Mouse (Mus musculus) midbrain, embryonic 16.5 days (tissue): ENCODE results near the gene Sap30. TPM values are rescaled to one million over a fixed set of nuclear protein-coding genes. Genes with fewer than 3 reads are reported as not detected.
A peak's percentile ranks its signal among the peaks of the same experiment; 100 is the strongest.
"Not testable (repeated sequence)": the region's sequence is repeated elsewhere in the genome, so short reads cannot be mapped to it uniquely, and the experiment has no call there.

Source experiments
- ATAC-seq: fragments of 200-750 bp; cut with Nextera tagmentation; 2 replicates; pipeline ENCODE4 v1.8.0; 2017; ENCODE audit warnings: moderate TSS enrichment
- H3K27ac ChIP-seq: fragments of 300-500 bp; sonication (generic); 2 replicates; pipeline ENCODE4 v1.5.1; 2014; ENCODE audit warnings: mild to moderate bottlenecking, low read length, mixed read lengths
- H3K27me3 ChIP-seq: fragments of 300-500 bp; sonication (generic); 2 replicates; pipeline ENCODE4 v1.6.1; 2014; ENCODE audit warnings: low read depth, low read length, mixed read lengths; ENCODE audit not compliant: control insufficient read depth, insufficient read depth
- H3K36me3 ChIP-seq: fragments of 300-500 bp; sonication (generic); 2 replicates; pipeline ENCODE4 v1.6.1; 2014; ENCODE audit warnings: mild to moderate bottlenecking, low read length, moderate library complexity, mixed read lengths; ENCODE audit not compliant: control insufficient read depth, insufficient read depth
- H3K4me1 ChIP-seq: fragments of 300-500 bp; sonication (generic); 2 replicates; pipeline ENCODE4 v1.6.1; 2014; ENCODE audit warnings: mild to moderate bottlenecking, low read length, mixed read lengths; ENCODE audit not compliant: control insufficient read depth, insufficient read depth
- H3K4me2 ChIP-seq: fragments of 300-500 bp; sonication (generic); 2 replicates; pipeline ENCODE4 v1.6.1; 2014; ENCODE audit warnings: mild to moderate bottlenecking, low read length, mixed read lengths
- H3K4me3 ChIP-seq: fragments of 300-500 bp; sonication (generic); 2 replicates; pipeline ENCODE4 v1.5.1; 2014; ENCODE audit warnings: low read depth, mild to moderate bottlenecking, low read length, moderate library complexity, mixed read lengths
- H3K9ac ChIP-seq: fragments of 300-500 bp; sonication (generic); 2 replicates; pipeline ENCODE4 v1.6.1; 2014; ENCODE audit warnings: low read depth, low read length, mixed read lengths
- H3K9me3 ChIP-seq: fragments of 300-500 bp; sonication (generic); replicated peaks from 2 replicates; pipeline ENCODE4 v1.6.1; 2014; ENCODE audit warnings: mild to moderate bottlenecking, low read length, mixed read lengths; ENCODE audit not compliant: control insufficient read depth, poor library complexity, severe bottlenecking
- WGBS: fragments of 180-500 bp; shearing (Covaris S2); extraction: QIAGEN DNeasy Blood & Tissue Kit; methylation state at CpG from one replicate; pipeline ENCODE4 v1.1.7; 2014; 5-methylcytosine and 5-hydroxymethylcytosine counted together
- polyA plus RNA-seq: library from polyadenylated mRNA; unstranded; fragments of >200 nt; fragmentation: Nextera tagmentation; extraction: Ambion mirVana; gene quantifications from 2 replicates; pipeline ENCODE4 v1.2.1, GENCODE M21; 2015

Gene Sap30
- polyA plus RNA-seq, 1 experiment from 2014 or later, result 24.5 TPM

DNA sequence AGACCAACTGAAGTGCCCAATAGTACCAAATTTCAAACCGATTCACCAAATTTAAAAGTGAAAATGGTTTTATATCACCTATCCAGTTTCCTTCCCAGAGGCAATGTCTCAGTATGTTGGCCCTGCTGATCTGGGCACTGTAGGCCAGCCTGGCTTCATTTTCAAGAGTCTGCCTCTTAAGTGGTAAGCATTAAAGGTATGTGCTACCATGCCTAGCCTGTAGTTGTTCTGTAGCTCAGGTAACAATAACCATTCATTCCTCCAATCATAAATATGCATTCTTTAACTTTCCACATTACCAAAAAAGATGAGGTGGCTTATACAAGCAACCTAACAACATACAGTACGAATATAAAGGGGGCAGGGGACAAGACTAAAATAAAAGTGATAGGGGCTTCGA, 30.1 kb upstream of the Sap30 start:
- 94% methylated on average over 3 of the region's 3 CpGs for WGBS
- H3K9ac ChIP-seq, result no peak overlapping the region
- no peak overlapping the region for H3K4me2 ChIP-seq
- no peak for ATAC-seq
- no peaks in the 10 kb centered on the region for H3K27me3 ChIP-seq
- H3K27ac ChIP-seq, result no peak overlapping the region
- no peaks in the 10 kb centered on the region for H3K36me3 ChIP-seq
- no peaks in the 10 kb centered on the region for H3K9me3 ChIP-seq
- H3K4me1 ChIP-seq, result 0 out of 2 replicates have a peak, but pooled peaks cover 2% of the 10 kb centered on the region
- H3K4me3 ChIP-seq, result no peak overlapping the region

DNA sequence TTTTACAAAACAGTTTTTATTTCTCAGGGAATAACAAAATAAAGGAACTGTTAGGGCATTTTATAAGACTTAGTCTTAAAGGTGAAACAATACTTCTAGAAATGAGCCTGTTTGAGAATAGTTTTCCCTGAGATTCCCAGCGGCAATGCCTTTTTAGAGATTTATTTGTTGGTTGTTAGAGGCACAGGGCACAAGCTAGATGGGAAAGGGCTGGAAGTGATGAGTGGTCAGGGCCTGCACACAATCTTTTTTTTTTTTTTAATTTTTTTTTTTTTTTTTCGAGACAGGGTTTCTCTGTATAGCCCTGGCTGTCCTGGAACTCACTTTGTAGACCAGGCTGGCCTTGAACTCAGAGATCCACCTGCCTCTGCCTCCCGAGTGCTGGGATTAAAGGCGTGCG, 29.0 kb upstream of the Sap30 start:
- H3K9me3 ChIP-seq, H3K27me3 ChIP-seq, H3K9ac ChIP-seq, ATAC-seq, H3K4me1 ChIP-seq, H3K27ac ChIP-seq, H3K4me3 ChIP-seq, H3K36me3 ChIP-seq, H3K4me2 ChIP-seq: not testable (repeated sequence)
- WGBS, result 90% methylated on average over 4 of the region's 5 CpGs

GRCm38 (mm10) chr8:57513178-57513661, 25.6 kb upstream of the Sap30 start:
- not testable (repeated sequence) for H3K9ac ChIP-seq, ATAC-seq

DNA sequence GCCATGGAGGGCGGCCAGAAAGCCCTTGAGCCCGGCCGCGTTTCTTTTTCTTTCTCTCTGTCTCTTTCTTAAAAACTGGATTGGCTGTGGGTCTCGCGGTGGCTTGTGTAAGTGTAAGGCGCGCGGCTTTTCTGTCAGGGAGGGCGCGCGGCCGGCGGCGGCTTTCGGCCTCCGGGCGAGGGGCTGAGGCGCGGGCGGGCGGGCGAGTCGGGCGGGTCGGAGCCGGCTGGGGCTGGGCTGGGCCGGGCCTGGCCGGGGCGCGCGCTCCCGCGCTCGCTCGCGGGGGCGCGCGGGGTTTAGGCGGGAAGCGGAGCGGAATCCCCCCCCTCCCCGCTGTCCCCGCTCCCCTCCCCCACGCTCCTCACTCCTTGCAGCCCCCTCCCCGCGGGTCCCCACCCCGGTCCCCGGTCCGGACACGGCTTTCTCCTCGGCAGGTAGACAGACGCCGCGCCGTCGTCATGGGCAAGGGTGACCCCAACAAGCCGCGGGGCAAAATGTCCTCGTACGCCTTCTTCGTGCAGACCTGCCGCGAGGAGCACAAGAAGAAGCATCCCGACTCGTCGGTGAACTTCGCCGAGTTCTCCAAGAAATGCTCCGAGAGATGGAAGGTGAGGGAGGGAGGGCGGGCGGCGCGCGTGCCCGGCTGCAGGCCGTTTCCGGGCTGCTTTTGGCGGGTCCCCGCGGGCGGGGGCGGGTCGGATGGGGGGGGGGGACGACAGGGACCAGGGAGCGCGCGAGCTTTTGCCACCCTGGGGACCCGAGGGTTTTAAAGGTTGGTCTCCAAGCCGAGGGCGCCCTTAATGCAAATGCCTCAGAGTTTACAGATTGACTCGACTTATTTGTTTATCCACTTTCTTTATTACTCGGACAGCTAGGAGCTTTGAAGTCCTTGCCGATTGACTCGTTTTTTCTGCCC, 24.7 kb upstream of the Sap30 start:
- H3K9ac ChIP-seq, result peak overlapping the region; percentile 75
- peak; percentile 65 for ATAC-seq
- H3K9me3 ChIP-seq, result no peaks in the 10 kb centered on the region
- peak overlapping the region; percentile 76 for H3K4me2 ChIP-seq
- H3K27ac ChIP-seq, result peak overlapping the region; percentile 92
- WGBS, result under 1% methylated on average over 58 of the region's 96 CpGs
- peak overlapping the region; percentile 85 for H3K4me3 ChIP-seq
- no peaks in the 10 kb centered on the region for H3K36me3 ChIP-seq
- H3K4me1 ChIP-seq, result peaks cover 7% of the 10 kb centered on the region
- H3K27me3 ChIP-seq, result no peaks in the 10 kb centered on the region

More at GRCm38 (mm10) chr8:57513178-57513661, 25.6 kb upstream of the Sap30 start:
- peak overlapping the region; percentile 85 for H3K4me3 ChIP-seq
- H3K36me3 ChIP-seq, H3K9me3 ChIP-seq, H3K4me1 ChIP-seq, H3K27me3 ChIP-seq, H3K27ac ChIP-seq: not testable (repeated sequence)
- 20% methylated on average over 9 of the region's 10 CpGs for WGBS
- peak overlapping the region; percentile 76 for H3K4me2 ChIP-seq

GRCm38 (mm10) chr8:57511316-57512118, 23.9 kb upstream of the Sap30 start, which contains the start of gene Hmgb2:
Gene Hmgb2 (plus strand): TSS chr8:57511907.
- no peaks in the 10 kb centered on the region for H3K36me3 ChIP-seq
- no peaks in the 10 kb centered on the region for H3K9me3 ChIP-seq
- H3K4me2 ChIP-seq, result peak within 1 kb of the TSS; percentile 100
- ATAC-seq, result peak; percentile 100
- peak within 1 kb of the TSS; percentile 85 for H3K4me3 ChIP-seq
- H3K27ac ChIP-seq, result peak within 1 kb of the TSS; percentile 92
- peaks cover 7% of the 10 kb centered on the region for H3K4me1 ChIP-seq
- no peaks in the 10 kb centered on the region for H3K27me3 ChIP-seq
- WGBS, result under 1% methylated on average over 63 of the region's 63 CpGs
- H3K9ac ChIP-seq, result peak within 1 kb of the TSS; percentile 75

DNA sequence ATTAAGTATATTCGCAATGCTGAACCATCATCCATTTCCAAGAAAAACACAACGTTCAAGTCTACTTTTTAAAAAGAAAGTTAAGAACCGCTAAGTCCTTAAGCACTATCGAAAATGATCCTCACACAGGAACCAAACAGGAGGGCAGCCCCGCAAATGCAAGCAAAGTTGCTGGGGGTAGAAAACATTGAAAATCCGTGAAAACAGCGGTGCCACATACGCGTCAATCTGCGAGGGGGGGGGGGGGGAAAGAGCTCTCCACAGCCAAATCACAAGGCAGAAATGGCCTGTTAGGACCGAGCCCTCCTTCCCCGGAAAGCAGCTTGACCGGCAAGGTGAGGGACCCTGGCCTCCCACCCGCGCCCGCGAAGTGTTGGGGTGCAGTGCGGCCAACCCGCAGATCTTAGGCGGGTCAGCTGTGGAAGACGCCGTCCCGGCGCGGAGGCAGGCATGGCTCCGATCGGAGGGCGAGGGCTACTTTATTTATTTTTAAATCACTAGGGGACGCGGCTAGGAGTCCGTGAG, 23.2 kb upstream of the Sap30 start:
- 1% methylated on average over 31 of the region's 31 CpGs for WGBS
- no peak for ATAC-seq
- Histone ChIP-seq H3K27ac (peak overlapping the region; percentile 47; the same call in 1 of the 2 replicates), H3K4me2 (peak overlapping the region; percentile 100), H3K4me1 (peaks cover 7% of the 10 kb centered on the region), H3K9me3 (no peaks in the 10 kb centered on the region), H3K4me3 (peak overlapping the region; percentile 85), H3K27me3 (no peaks in the 10 kb centered on the region), H3K9ac (peak overlapping the region; percentile 66), H3K36me3 (no peaks in the 10 kb centered on the region)

- H3K4me3 ChIP-seq, result no peak overlapping the region
- no peak overlapping the region for H3K9ac ChIP-seq
- ATAC-seq, result no peak
- H3K4me1 ChIP-seq, result peaks cover 7% of the 10 kb centered on the region
- WGBS, result 90% methylated on average over 4 of the region's 4 CpGs
- H3K9me3 ChIP-seq, result no peaks in the 10 kb centered on the region
- H3K36me3 ChIP-seq, result no peaks in the 10 kb centered on the region
- H3K27me3 ChIP-seq, result no peaks in the 10 kb centered on the region
- no peak overlapping the region for H3K27ac ChIP-seq
- H3K4me2 ChIP-seq, result no peak overlapping the region
These were observed 21.0 kb upstream of the Sap30 start for GRCm38 (mm10) chr8:57508657-57509056.

DNA sequence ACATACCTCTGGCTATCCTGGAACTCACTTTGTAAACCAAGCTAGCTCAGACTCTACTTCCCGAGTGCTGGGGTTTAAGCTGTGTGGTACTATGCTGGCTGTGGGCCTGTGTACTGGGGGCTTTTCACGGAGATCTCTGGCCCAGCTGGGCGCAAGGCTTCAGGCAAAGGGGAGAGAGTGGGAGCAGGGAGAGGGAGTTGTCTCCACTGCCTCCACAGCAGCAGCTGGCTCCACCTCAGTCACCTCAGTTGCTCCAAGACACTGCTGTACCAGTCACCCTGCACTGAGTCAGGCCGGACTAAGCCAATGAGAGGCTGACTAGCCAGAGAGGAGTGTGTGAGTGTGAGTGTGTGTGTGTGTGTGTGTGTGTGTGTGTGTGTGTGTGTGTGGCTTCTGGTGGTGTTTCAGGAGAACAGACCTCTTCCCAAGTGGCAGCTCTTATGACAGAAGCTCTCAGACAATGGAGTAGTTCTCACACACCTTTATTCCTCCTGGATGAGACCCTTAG, 19.9 kb upstream of the Sap30 start:
- Histone ChIP-seq H3K36me3 (no peaks in the 10 kb centered on the region), H3K27me3 (no peaks in the 10 kb centered on the region), H3K9ac (no peak overlapping the region), H3K4me2 (no peak overlapping the region), H3K27ac (no peak overlapping the region), H3K4me3 (no peak overlapping the region), H3K9me3 (no peaks in the 10 kb centered on the region), H3K4me1 (peaks cover 5% of the 10 kb centered on the region)
- no peak for ATAC-seq
- WGBS, result 94% methylated on average over 4 of the region's 4 CpGs
